Mouse (Mus musculus) lung, postnatal 10 days (tissue): Measurements from ENCODE around the gene Letm1.

Experiments
- DNase-seq: peaks from one replicate; pipeline ENCODE4 v3.0.0; 2021

Gene Letm1

DNA sequence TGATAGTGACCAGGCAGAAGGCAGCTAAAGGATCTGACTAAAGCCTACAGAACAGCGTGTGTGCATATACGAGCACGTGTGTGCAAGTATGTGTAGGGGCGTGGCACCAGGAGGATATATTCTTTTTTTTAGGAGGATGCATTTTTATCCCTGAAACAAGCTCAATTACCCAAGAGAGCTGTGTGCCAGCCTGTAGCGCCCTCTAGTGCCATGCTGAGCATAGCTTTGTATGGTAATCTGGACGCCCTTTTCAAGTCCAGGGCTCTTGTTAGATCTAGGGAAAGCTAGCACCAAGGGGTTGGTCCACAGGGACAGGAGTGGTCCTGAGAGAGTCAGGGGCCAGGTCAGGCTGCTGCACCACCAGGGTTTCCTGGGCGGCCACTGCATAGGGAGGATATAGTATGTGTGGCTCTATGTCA is 44.7 kb downstream of the Letm1 start:
- peak; percentile 84 for DNase-seq

DNA sequence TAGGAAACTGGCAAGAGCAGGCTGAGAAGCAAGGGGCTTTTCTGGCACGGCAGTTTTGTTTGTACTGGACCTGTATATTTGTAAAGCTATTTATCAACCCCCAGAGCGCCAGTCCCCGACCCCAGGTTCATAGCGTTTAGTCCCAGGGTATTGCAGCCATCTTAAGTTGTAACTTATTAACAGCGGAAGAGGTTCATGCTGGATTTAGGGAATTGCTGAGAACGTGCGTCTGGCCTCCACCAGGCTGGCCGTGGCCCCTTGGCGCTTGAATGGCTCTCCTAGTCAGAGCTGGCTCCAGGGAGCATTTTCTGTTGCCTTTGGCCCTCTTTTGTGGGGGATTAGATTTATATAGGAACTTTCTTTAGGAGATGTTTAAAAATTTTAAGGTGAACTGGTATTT is 46.4 kb downstream of the Letm1 start:
- no peak for DNase-seq

DNA sequence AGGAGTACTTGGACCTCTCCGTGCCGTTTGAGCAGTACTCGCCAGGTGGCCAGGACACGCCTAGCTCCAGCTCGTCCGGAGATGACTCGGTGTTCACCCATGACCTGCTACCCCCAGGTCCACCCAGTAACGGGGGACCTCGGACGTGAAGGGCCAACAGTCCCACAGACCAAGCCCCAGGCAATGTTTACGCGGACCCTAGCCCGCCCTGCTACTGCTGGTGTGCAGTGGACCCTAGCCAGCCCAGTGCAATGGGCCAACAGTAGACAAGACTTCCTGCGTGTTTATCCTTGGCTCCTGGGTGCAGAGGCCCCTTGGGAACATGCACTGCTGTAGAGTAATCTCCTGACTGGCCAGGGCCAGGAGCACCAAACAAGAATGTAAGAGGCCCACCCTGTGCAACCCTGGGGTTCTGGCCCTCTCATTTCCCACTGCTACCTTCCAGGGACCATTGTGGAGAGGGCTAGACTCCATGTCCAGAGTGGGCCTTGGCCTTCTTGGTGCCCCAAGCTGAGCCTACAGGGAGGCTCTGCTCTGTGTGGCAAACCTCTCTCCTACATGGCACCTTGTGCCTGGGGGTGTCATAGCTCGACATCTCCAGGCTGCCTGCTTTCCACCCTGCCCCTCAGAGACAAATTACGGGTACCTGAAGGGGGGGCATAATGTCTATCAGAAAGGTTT is 47.1 kb downstream of the Letm1 start:
- no peak for DNase-seq

DNA sequence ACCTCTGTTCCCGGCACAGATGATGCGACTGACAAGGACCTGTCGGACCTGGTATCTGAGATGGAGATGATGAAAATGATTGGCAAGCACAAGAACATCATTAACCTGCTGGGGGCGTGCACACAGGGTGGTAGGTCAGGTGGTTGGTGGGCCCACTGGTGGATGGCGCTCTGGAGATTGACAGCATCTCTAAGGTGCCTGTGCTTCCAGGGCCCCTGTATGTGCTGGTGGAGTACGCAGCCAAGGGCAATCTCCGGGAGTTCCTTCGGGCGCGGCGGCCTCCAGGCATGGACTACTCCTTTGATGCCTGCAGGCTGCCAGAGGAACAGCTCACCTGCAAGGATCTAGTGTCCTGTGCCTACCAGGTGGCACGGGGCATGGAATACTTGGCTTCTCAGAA is 48.8 kb downstream of the Letm1 start:
- no peak for DNase-seq

DNA sequence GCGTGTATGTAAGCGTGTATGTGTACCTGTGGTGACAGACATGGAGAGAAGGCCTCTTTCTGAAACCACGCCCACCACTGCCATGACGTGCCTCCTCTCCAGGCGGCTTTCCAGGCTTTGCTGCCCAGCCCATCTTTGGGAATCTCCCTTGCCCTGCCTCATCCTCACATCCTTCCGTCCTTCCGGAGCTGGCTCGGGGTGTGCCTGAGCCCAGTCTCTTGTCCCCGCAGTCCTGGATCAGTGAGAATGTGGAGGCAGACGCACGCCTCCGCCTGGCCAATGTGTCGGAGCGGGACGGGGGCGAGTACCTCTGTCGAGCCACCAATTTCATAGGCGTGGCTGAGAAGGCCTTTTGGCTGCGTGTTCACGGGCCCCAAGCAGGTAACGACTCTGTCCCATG is 51.6 kb downstream of the Letm1 start:
- no peak for DNase-seq

DNA sequence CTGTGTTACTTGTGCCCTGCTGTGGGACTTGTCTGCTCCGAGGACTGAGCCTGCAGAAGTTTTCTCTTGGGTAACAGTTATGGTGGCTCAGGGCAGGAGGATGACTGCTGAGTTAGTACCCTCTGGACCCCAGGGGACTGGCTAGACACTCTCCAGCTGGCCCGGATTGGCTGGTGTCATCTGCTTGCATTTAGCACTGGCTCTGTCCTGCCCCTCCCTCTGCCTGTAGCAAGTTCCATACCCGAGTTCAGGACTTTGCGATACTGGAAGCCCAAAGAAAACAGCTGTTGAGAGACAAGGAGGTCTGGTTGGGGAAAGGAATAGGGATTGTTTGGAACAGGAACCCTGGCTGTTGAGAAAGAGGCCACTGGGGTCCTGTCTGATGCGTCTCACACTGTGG is 52.1 kb downstream of the Letm1 start:
- DNase-seq = peak; percentile 58

DNA sequence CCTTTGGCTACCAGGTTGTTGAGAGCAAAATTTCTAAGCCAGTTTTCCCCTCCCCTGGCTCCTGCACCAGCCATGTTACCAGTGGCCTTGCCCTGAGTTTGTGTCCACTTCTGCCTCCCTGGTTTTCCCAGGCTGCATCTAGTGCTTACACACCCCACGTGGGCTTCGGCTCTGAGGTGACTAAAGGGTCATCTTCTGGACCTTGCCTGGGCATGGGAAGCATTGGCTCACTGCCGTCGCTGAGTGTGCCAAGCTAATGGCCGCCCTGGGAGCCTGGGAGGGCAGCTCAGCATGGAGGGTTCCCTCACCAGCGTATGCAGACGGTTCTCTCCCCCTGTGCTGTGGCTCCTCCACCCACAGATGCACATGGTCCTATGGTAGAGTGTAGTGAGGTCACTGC is 53.8 kb downstream of the Letm1 start:
- DNase-seq = no peak

DNA sequence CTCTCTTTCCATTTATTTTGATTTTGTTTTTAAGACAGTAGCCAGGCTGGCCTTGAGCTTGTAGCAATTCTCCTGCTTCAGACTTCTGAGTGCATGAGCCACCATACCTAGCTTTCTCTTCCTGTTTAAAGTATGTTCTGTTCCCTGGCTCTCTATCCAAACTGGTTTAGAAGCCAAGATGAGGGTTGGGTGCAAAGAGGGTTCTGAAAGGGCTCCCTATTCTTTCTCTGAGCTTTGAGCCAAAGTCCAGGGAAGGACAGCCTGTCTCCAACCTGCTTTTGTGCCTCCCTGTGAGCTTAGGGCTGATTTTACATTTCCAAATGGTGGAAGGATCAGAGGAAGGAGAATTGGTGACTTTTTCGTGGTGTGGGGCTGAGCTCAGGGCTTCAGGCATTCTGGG is 55.7 kb downstream of the Letm1 start:
- no peak for DNase-seq

DNA sequence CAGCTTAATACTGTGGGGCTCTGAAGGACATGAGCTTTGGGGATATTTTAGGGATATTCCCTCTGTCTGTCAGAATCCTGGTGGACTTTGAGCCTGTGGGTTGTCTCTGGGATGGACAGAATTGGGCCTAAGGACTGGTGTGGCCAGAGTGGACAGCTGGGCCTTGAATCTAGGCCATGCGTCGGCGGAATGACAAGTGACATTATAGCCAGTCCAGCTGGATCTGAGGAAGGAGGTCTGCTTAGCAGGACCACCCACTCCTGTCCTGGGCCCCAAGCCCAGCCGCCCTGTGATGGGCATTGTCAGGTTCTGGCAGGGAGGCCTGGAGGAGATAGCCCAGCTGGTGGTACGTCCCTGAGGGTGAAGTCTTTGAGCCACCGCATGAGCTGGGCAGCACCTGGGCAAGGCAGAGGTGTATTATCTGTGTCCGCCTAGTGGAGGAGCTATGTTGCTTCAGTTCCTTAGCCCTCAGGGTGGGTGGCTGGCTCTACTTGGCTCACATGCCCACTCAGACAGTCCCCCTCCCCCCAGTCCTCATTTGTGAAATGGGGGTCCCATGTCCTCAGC is 56.5 kb downstream of the Letm1 start:
- DNase-seq = peak; percentile 77

DNA sequence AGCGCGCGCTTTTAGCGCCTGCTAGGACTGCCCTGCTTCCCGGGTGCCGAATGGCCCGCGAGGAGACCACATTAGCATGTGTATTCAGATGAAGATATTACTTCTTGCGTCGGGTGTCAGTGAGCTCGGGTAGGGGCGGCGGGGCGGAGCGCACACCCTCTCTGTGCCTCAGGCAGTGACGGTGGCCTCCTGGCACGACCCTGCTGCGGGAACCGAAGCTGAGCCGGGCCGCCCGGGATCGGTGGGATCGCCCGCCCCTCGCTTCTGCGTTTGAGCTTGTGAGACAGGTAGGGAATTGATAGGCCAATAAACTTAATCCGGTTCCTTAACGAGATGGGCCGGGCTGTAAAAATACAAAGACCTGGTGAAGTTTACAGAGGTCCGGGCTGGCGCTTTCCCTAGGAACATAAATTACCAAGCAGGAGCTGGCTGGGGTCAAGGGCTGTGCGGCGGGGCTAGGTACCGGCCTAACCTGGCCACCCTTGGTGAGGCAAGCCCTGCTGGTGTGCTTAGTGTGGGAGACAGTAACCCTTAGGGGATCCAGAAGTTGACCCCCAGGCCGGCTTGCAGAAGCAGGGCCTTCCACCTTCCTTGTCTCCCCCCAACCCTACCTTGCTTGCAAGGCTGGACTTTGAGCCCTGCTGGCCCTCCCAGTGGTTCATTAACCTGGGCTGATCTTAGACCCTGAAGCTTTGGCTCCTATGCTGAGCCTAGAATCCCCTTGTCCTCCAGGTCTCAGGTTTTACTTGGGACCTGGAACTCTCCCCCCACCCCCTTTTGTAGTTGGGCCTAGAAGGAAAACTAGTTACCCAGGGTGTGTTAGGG is 58.8 kb downstream of the Letm1 start:
- no peak for DNase-seq

DNA sequence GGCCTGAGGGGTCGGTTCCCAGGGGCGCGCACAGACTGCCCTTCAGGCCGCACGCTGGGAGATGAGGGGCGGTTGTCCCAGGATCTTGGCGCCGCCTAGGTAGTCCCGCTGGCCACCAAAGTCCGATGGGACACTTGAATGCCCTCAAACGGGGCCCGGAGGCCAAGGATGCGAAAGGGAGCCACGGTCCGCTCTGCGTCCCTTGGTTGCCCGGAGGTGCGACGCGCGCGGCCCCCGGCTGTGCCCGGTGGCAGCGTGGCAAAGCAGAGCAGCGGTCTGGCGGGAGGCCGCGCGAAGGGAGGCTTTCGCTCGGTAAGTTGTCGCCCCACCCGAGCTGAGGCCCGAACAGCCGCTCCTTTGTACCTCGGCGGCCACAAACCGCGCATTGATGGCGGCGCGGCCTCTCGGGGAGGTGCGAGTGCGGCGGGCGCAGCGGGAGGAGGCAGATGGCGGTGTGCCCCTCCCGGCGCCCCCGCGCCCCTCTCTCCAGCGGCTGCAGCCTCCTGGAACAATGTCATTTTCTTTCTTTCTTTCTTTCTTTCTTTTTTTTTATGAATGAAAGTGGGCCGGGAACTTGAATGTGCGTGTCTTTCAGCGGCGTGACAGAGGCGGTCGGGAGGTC is 59.5 kb downstream of the Letm1 start:
- peak; percentile 57 for DNase-seq

DNA sequence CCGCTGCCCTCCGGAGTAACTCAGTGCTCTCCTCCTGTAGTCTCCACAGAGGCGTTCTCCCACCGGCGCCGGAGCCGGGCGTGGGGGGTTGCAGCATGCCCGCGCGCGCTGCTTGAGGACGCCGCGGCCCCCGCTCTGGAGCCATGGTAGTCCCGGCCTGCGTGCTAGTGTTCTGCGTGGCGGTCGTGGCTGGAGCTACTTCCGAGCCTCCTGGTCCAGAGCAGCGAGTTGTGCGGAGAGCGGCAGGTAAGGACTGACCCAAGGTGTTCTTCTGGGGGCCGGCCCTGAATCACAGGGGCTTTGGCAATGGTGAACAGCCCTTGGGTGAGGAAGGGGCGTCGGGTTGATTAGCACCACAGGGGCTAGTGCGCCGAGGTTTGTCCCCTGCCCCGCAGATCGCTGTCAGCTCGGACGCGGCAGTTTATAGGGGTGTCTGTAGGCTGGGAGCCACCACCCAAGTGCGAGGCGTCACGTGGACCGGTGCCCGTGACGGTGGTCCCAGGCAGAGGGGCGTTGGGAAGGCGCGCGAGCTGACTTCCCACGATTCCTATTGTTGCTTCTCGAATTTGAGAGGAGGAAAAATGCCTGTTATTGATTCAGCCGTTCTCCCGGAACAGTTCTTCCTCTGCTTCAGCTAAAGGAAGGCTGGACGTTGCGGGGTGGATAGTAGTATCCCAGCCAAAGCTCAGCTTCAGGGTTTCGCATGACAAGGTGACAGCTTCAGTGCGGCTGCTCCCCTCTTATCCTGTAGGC is 60.2 kb downstream of the Letm1 start:
- DNase-seq = no peak

DNA sequence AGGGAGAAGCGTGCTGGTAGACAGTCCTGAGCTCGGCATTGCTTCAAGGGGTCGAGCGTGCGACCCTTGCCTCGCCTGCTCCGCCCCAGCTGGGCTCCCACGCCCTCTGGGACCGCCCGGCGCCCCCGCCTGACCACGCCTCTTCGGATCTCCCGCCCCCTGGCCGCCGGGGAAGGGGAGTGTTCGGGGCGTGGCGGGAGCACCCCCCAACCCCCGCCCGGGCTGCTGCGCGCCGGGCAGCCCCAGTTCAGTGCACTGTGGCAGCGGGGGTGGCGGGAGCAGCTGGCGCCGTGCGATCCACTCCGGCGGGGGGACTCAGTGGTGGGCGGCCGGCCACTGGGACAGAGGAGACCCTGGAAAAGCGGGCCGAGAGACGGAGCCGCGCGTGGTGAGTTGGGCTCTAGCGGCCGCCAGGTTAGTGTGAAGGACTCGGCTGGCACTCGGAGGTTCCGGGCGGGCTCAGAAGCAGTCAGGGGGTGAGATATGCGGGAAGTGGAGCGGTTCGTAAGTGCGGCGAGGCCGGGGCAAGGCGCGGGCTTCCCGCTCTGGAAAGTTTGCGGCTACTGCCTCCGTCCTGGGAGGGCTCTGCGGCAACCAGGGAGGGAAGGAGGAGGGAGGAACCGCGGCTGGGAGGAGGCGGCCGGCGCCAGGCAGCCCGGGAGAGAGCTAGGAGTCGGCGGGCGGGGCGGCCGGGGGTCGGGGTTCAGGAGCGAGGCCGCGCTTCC is 60.9 kb downstream of the Letm1 start, which contains the start of gene Fgfr3:
Fgfr3 (plus strand) TSS at position 134 of the 725 bp plus-strand sequence.
- DNase-seq = peak; percentile 86

DNA sequence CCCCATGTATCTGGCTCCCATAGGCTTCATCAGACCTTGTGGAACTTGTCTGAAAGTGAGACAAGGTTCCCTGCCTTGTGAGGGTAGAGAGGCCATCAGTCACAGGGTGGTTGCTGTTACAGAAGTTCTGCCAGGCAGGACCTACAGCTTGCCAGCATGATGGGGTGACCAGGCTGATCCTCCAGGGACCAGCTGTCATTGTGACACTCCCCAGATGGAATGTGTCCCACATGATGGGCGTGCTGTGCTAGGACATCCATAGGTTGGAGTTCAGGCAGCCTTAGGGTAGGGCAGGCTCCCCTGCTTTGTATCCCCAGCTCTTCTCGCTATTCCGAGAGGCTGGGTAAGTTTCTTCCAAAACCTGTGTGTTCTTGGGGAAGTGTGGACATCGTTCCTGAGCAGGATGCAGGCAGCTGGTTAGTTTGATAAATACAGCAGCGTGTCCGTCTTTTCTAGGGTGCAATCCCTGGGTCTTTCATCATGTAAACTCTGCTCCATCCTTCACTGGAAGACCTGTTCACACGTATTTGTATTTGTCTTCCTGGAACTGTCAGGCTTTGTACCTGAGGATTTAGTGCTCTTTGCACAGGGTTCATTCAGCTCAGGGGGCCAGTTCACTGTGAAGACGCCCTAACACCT is 61.6 kb downstream of the Letm1 start:
- no peak for DNase-seq

DNA sequence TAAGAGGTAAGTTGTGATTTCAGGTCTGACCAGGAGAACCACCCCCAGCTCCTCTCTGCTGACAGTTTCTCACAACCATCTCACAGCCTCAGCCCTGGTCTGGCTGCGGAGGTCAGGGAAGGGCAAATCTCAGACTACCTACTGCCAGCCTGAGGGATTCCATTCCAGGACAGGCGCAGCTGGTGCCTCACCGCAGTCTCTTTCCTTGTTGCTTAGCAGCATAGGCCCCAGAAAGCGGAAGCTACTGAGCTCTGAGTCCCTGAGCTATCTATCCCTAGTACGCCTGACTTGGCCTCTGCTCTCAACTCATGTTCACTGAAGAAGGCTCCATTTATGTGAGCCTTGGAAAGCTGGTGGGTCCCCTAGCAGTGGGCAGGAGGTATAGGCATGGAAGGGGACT is 64.2 kb downstream of the Letm1 start:
- no peak for DNase-seq

DNA sequence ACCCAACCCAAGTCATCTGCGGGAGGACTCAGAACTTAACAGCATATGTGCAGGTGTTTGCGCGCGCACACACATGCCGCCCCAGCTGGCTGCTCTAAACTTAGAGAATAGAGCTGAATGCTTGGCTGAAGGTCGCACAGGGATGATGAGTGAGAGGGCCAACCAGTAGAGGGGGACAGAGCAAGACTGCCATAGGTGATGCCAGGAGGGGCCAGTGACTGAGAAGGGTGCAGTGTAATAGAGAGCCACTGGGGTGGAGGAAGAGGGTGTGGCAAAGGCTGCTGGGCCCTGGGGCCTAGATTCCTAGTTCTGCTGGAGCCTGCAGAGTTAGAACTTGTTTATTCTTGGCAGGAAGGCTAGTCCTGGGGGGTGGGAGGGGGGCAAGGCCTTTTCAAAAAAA is 66.2 kb downstream of the Letm1 start:
- DNase-seq = peak; percentile 55

DNA sequence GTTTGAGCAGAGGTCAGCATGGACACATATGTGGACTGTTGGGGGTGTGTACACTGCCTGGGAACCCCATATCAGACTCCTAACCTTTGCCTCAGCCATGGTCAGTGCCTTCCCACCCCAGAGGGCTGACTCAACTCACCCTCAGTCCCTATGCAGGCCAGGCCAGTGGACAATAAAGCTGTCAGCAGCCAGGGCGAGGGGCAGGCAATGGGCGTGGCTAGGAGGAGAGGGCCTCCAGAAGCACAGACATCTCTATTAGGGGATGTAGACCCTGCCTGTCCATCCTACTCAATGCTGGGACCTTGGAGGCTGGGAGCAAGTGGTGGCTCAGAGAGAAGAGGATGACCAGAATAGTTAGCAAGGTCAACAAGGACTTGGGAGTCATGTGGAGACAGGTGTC is 67.4 kb downstream of the Letm1 start:
- DNase-seq = no peak

DNA sequence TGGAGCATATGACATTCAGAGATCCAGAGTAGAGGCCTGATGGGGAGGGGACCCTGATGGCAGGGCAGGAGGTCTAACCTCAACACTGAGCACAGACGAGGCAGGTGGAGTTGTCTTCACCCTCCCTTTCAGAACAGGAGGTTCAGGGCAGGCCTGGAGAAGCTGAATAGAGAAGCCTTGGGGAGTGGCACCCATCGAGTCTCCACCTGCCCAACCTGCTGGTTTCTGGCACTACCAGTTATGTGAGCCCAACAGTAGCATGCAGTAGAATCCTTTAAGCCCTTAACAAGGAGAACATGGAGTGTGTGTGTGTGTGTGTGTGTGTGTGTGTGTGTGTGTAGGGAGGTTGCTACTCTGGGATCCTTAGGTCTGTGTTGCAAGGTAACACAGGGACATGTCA is 70.1 kb downstream of the Letm1 start:
- DNase-seq = no peak

DNA sequence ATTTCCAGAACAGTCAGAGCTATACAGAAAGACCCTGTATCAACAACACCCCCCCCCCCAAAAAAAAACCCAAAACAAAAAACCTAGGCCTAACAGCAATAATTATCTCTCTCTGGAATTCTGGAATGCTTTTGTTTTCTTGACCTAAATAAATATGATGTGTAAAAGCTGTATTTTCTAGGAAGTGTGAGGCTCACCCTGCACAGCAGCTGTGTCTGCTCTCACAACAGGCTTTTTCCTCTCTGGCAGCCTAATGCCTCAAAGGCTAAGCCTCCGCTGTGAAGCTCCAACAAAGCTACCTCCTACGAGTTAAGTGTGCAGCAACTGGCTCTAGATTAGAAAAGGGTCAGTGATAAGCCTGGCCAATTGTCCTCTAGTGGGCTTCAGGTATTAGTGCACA is 73.6 kb downstream of the Letm1 start:
- DNase-seq = no peak

DNA sequence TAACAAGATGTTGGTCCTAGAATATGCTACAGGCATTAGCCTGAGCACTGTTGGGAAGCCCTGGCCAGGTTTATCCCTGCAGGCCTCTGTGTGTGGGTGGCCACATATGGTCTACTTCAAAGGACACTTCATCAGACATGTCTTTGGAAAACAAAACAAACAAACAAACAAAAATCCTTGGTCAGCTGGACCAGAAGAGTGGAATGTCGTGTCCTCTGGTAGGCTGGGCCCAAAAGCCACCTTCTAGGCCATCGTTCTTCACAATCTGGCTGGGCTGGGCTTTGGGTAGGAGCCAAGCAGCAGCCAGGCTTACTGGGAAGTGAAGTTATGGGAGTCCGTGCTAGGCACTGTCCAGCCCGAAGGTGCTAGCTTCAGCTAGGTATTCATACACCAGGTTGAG is 75.5 kb downstream of the Letm1 start:
- peak; percentile 73 for DNase-seq

DNA sequence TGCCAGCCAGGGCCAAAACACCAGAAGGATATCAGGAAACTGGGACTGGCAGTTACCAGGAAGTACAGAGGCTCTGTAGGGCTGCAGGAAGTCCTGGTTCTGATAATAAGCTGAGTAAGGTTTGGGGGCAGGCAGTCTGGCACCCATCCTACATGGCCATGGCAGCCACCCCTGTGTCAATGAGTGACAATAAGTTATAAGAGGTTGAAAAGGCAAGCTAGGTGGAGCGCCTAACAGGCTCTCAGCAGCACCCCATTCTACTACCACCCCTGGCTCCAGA is 76.3 kb downstream of the Letm1 start:
- no peak for DNase-seq
